Mouse (Mus musculus) MN1 (cell line): Measurements from ENCODE around the gene Lepr.
A peak's percentile ranks its signal among the peaks of the same experiment; 100 is the strongest.
"Not testable (repeated sequence)": the region's sequence is repeated elsewhere in the genome, so short reads cannot be mapped to it uniquely, and the experiment has no call there.

Experiments
- DNase-seq: peaks from one replicate; pipeline ENCODE4 v3.0.0-alpha.2; 2016; ENCODE audit warnings: low spot score

Gene Lepr

GRCm38 (mm10) chr4:101715805-101716204, 1.4 kb upstream of the Lepr start:
- DNase-seq, result no peak

- DNase-seq, result no peak
Measured at GRCm38 (mm10) chr4:101718991-101719580, 1.9 kb downstream of the Lepr start.

GRCm38 (mm10) chr4:101721705-101722104, 4.5 kb downstream of the Lepr start:
- no peak for DNase-seq

- no peak for DNase-seq
Measured at GRCm38 (mm10) chr4:101741973-101742372, 24.8 kb downstream of the Lepr start.

- DNase-seq, result no peak
Measured at GRCm38 (mm10) chr4:101745534-101745933, 28.3 kb downstream of the Lepr start.

- no peak for DNase-seq
Measured at GRCm38 (mm10) chr4:101760490-101760889, 43.3 kb downstream of the Lepr start.

GRCm38 (mm10) chr4:101843923-101844322, 126.7 kb downstream of the Lepr start, which contains the start of gene B020004J07Rik:
Gene B020004J07Rik, minus strand, starts transcription at chr4:101844023.
- DNase-seq, result not testable (repeated sequence)

GRCm38 (mm10) chr4:101850908-101851307, 133.7 kb downstream of the Lepr start:
- no peak for DNase-seq

GRCm38 (mm10) chr4:101860873-101861272, 143.7 kb downstream of the Lepr start:
- DNase-seq, result peak; percentile 25

GRCm38 (mm10) chr4:101862289-101862688, 145.1 kb downstream of the Lepr start:
- DNase-seq, result no peak
